Mouse (Mus musculus): ENCODE measurements around the gene Gcnt7. TPM values are rescaled to one million over a fixed set of nuclear protein-coding genes. Genes with fewer than 3 reads are reported as not detected.

Gcnt7 gene
- polyA plus RNA-seq (2014; fragmentation: Nextera tagmentation; extraction: Ambion mirVana), result 0.61 and 0.71 TPM in 2 replicates

DNA sequence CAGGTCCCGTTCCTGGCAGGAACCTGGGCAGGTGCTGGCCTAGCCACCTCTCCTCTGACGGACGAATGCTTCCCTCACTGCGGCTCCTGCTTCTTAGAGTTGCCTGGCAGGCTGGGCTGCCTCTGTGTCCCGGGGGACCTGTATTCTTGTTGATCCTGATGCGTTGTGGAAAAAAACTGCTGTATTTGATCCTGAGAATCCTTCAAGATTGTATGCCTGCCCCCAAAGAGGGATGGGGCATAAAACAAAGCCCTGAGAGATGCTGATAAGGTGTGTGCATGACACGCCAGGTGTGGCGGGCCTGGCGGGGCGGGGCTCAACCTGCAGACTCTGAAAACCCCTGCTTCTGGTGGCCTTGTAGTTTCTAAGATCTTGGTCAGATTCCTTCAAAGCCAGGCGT, at the start of gene Gcnt7:
Gcnt7 (minus strand) TSS at position 101 of the 400 bp plus-strand sequence.
- WGBS, result 85% methylated on average over 11 of the region's 11 CpGs
- Histone ChIP-seq H3K9me3 (ENCODE audit: control insufficient read depth, low read length) (no peaks in the 10 kb centered on the region), H3K27ac (replicated peaks in 1 of 2; ENCODE audit: control insufficient read depth in 1 of 2, insufficient read depth in 1 of 2, low read depth in 2 of 2, low read length in 2 of 2) (no peak within 1 kb of the TSS)

DNA sequence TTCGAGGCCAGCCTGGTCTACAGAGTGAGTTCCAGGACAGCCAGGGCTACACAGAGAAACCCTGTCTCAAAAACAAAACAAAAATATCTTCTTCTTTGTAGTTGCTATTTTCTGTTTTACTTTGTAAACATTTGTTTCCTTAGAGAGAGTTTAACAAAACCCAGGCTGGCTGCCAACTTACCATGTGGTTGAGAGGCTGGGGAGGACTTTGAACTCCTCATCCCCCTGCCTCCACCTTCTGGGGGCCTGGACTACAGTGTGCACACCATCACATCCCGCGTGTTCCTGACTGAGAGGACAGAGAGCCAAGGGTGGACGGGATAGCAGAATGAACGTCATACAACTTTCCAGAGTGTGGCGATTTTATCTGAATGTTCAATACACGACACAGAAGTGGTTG, 47.7 kb upstream of the Gcnt7 start:
- Histone ChIP-seq H3K4me2 (ENCODE audit: low read length) (no peak overlapping the region), H3K9me3 (ENCODE audit: control insufficient read depth, low read length) (no peaks in the 10 kb centered on the region), H3K27me3 (ENCODE audit: control insufficient read depth, insufficient read depth, low read length) (no peaks in the 10 kb centered on the region), H3K9ac (ENCODE audit: low read length) (no peak overlapping the region), H3K36me3 (ENCODE audit: control insufficient read depth, insufficient read depth, low read length) (no peaks in the 10 kb centered on the region), H3K4me1 (ENCODE audit: control insufficient read depth in 2 of 2, insufficient read depth in 2 of 2, low read length in 2 of 2) (no peaks in the 10 kb centered on the region), H3K4me3 (ENCODE audit: control insufficient read depth in 1 of 2, insufficient read depth in 1 of 2, low read depth in 1 of 2, low read length in 2 of 2) (no peak overlapping the region), H3K27ac (replicated peaks in 1 of 2; ENCODE audit: control insufficient read depth in 1 of 2, insufficient read depth in 1 of 2, low read depth in 2 of 2, low read length in 2 of 2) (no peak overlapping the region)
- 80% methylated on average over 7 of the region's 7 CpGs for WGBS
- ATAC-seq (ENCODE audit: insufficient number of reproducible peaks, insufficient read depth, low FRiP score, low read depth), result no peak

More for the DNA sequence above, at the start of gene Gcnt7:
- peaks cover 53% of the 10 kb centered on the region for H3K36me3 ChIP-seq (ENCODE audit: control insufficient read depth, insufficient read depth, low read length)
- H3K4me3 ChIP-seq (ENCODE audit: control insufficient read depth in 1 of 2, insufficient read depth in 1 of 2, low read depth in 1 of 2, low read length in 2 of 2), result no peak within 1 kb of the TSS
- no peak within 1 kb of the TSS for H3K4me2 ChIP-seq (ENCODE audit: low read length)
- no peaks in the 10 kb centered on the region for H3K27me3 ChIP-seq (ENCODE audit: control insufficient read depth, insufficient read depth, low read length)
- no peak for ATAC-seq (ENCODE audit: insufficient number of reproducible peaks, insufficient read depth, low FRiP score, low read depth)
- peaks cover 3 to 6% of the 10 kb centered on the region in 2 experiments; a peak in 2 of 4 replicates for H3K4me1 ChIP-seq (ENCODE audit: control insufficient read depth in 2 of 2, insufficient read depth in 2 of 2, low read length in 2 of 2)
- no peak within 1 kb of the TSS for H3K9ac ChIP-seq (ENCODE audit: low read length)

DNA sequence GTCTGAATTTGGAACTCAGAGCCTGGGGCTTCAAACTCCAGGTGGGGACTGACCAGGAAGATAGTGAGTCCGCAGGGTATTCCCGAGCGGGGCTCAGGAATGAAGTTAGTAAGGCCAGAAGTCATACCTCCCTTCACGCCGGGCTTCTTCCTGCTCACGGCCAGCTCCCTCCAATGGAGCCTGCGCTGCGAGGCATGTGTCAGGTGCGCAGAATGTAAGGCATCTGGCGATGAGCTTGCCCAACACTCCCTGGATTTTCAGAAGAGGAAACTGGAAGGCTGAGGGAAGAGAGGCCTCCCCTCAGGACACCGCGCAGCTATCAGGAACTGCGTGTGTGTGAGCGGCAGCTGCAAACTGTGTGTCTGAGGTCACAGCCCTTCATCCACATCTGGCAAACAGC, 43.8 kb upstream of the Gcnt7 start:
- WGBS, result 50% methylated on average over 14 of the region's 14 CpGs
- no peaks in the 10 kb centered on the region for H3K4me1 ChIP-seq (ENCODE audit: control insufficient read depth in 2 of 2, insufficient read depth in 2 of 2, low read length in 2 of 2)
- H3K36me3 ChIP-seq (ENCODE audit: control insufficient read depth, insufficient read depth, low read length), result no peaks in the 10 kb centered on the region
- H3K9ac ChIP-seq (ENCODE audit: low read length), result no peak overlapping the region
- ATAC-seq (ENCODE audit: insufficient number of reproducible peaks, insufficient read depth, low FRiP score, low read depth), result no peak
- no peaks in the 10 kb centered on the region for H3K9me3 ChIP-seq (ENCODE audit: control insufficient read depth, low read length)
- no peak overlapping the region for H3K4me2 ChIP-seq (ENCODE audit: low read length)
- no peak overlapping the region for H3K27ac ChIP-seq (replicated peaks in 1 of 2; ENCODE audit: control insufficient read depth in 1 of 2, insufficient read depth in 1 of 2, low read depth in 2 of 2, low read length in 2 of 2)
- no peaks in the 10 kb centered on the region for H3K27me3 ChIP-seq (ENCODE audit: control insufficient read depth, insufficient read depth, low read length)
- no peak overlapping the region for H3K4me3 ChIP-seq (ENCODE audit: control insufficient read depth in 1 of 2, insufficient read depth in 1 of 2, low read depth in 1 of 2, low read length in 2 of 2)

DNA sequence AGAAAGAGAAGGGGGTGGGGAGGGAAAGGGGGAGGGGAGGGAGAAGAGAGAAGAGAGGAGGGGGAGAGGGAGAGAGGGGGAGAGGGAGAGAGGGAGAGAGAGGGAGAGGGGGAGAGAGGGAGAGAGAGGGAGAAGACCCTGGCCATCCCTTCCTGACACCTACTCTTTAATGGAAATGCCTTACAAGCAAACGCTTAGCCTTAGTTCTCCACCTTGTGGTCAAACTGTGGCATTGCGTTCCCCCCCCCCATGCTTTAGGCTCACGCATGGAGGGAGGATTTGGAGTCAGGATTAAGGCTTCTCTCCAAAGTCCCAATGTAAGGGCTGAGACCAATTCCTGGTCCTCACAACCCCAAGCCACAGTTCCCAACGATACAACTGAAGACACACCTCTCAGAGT, 42.9 kb upstream of the Gcnt7 start:
- WGBS, result 3% methylated on average over 4 of the region's 4 CpGs
- ATAC-seq (ENCODE audit: insufficient number of reproducible peaks, insufficient read depth, low FRiP score, low read depth), result no peak
- H3K4me1 ChIP-seq (ENCODE audit: control insufficient read depth in 2 of 2, insufficient read depth in 2 of 2, low read length in 2 of 2), result no peaks in the 10 kb centered on the region
- no peak overlapping the region for H3K27ac ChIP-seq (replicated peaks in 1 of 2; ENCODE audit: control insufficient read depth in 1 of 2, insufficient read depth in 1 of 2, low read depth in 2 of 2, low read length in 2 of 2)
- no peak overlapping the region for H3K9ac ChIP-seq (ENCODE audit: low read length)
- H3K36me3 ChIP-seq (ENCODE audit: control insufficient read depth, insufficient read depth, low read length), result no peaks in the 10 kb centered on the region
- no peaks in the 10 kb centered on the region for H3K9me3 ChIP-seq (ENCODE audit: control insufficient read depth, low read length)
- H3K4me3 ChIP-seq (ENCODE audit: control insufficient read depth in 1 of 2, insufficient read depth in 1 of 2, low read depth in 1 of 2, low read length in 2 of 2), result no peak overlapping the region
- no peak overlapping the region for H3K4me2 ChIP-seq (ENCODE audit: low read length)
- H3K27me3 ChIP-seq (ENCODE audit: control insufficient read depth, insufficient read depth, low read length), result no peaks in the 10 kb centered on the region

DNA sequence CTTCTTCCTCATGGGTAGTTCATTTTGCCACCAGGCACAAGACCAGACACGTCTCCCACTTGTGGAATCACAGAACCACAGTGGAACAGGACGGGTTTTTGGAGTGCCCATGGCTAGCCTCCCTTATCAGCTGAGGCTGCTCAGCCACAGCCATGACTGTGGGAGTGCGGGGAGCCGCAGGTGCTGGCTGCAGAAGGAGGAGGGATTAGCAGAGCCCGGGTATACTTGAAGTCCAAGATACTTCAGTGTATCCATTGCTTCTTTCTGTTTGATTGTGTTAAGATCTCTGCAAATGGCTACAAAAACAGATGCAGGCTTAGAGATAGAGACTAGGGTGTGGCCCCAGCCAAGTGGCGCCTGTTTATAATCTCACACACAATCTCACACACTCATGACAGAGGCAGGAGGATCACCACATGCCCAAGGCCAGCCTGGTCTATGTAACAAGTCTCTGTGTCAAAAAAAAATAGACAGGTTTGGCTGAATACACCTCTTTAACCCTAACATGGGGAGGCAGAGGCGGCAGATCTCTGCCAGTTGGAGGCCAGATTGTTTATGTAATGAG, 42.4 kb upstream of the Gcnt7 start:
- no peaks in the 10 kb centered on the region for H3K4me1 ChIP-seq (ENCODE audit: control insufficient read depth in 2 of 2, insufficient read depth in 2 of 2, low read length in 2 of 2)
- no peak for ATAC-seq (ENCODE audit: insufficient number of reproducible peaks, insufficient read depth, low FRiP score, low read depth)
- no peak overlapping the region for H3K27ac ChIP-seq (replicated peaks in 1 of 2; ENCODE audit: control insufficient read depth in 1 of 2, insufficient read depth in 1 of 2, low read depth in 2 of 2, low read length in 2 of 2)
- no peak overlapping the region for H3K4me3 ChIP-seq (ENCODE audit: control insufficient read depth in 1 of 2, insufficient read depth in 1 of 2, low read depth in 1 of 2, low read length in 2 of 2)
- H3K9ac ChIP-seq (ENCODE audit: low read length), result no peak overlapping the region
- H3K36me3 ChIP-seq (ENCODE audit: control insufficient read depth, insufficient read depth, low read length), result no peaks in the 10 kb centered on the region
- no peak overlapping the region for H3K4me2 ChIP-seq (ENCODE audit: low read length)
- H3K9me3 ChIP-seq (ENCODE audit: control insufficient read depth, low read length), result no peaks in the 10 kb centered on the region
- 31% methylated on average over 7 of the region's 7 CpGs for WGBS
- H3K27me3 ChIP-seq (ENCODE audit: control insufficient read depth, insufficient read depth, low read length), result no peaks in the 10 kb centered on the region

DNA sequence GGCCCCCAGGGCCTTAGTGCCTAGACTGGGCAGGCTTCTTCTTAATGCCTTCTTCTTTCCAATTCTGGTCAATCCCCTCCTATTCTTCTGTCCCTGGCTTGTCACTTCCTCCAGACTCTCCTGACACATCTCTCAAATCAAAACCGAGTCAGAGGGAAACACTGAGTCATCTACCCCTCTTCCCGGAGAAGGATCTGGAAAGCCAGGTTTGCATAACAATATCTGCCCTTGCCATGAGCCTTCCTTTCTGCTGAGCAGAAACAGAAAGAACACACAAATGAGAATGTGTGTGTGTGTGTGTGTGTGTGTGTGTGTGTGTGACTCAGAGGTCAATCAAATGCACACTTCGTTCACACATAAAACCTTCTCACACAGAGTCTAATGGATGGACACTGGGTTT, 40.4 kb upstream of the Gcnt7 start:
- no peaks in the 10 kb centered on the region for H3K9me3 ChIP-seq (ENCODE audit: control insufficient read depth, low read length)
- WGBS, result 34% methylated on average over 3 of the region's 3 CpGs

DNA sequence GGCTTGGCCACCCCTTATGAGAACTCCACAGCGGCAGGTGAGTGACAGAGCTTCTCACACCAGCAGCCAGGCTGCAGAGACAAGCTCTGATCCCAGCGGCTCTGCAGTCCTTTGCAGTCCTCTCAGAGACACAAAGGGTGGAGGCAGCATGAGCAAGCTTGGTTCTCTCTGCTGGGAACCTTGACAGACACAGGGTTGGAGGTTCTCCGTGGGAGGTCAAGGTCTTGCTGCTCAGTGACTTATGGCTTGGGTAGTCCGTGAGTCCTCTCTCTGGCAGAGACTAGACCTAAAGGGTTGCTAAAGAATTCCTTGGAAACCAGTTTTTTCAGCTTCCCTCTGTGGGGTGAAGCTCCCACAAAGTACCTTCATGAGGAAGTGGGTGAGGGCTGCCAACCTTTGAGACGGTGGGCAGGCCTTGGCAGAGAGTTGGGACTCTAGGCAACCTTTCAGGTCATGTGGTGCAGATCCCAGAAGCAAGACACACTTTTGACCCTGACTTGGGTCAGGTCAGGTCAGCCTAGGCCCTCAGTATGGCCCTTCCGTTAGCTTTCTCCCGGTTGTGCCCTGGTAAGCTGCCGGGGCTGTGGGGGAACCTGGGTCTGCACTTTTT, 38.4 kb upstream of the Gcnt7 start:
- WGBS, result 76% methylated on average over 8 of the region's 8 CpGs
- Histone ChIP-seq H3K4me3 (ENCODE audit: control insufficient read depth in 1 of 2, insufficient read depth in 1 of 2, low read depth in 1 of 2, low read length in 2 of 2) (no peak overlapping the region), H3K27ac (replicated peaks in 1 of 2; ENCODE audit: control insufficient read depth in 1 of 2, insufficient read depth in 1 of 2, low read depth in 2 of 2, low read length in 2 of 2) (no peak overlapping the region), H3K4me1 (ENCODE audit: control insufficient read depth in 2 of 2, insufficient read depth in 2 of 2, low read length in 2 of 2) (no peaks in the 10 kb centered on the region), H3K27me3 (ENCODE audit: control insufficient read depth, insufficient read depth, low read length) (no peaks in the 10 kb centered on the region), H3K9me3 (ENCODE audit: control insufficient read depth, low read length) (no peaks in the 10 kb centered on the region), H3K36me3 (ENCODE audit: control insufficient read depth, insufficient read depth, low read length) (no peaks in the 10 kb centered on the region), H3K4me2 (ENCODE audit: low read length) (no peak overlapping the region), H3K9ac (ENCODE audit: low read length) (no peak overlapping the region)
- ATAC-seq (ENCODE audit: insufficient number of reproducible peaks, insufficient read depth, low FRiP score, low read depth), result no peak

More for the DNA sequence above, 40.4 kb upstream of the Gcnt7 start:
- Histone ChIP-seq H3K27ac (replicated peaks in 1 of 2; ENCODE audit: control insufficient read depth in 1 of 2, insufficient read depth in 1 of 2, low read depth in 2 of 2, low read length in 2 of 2) (no peak overlapping the region), H3K4me2 (ENCODE audit: low read length) (no peak overlapping the region), H3K9ac (ENCODE audit: low read length) (no peak overlapping the region), H3K4me1 (ENCODE audit: control insufficient read depth in 2 of 2, insufficient read depth in 2 of 2, low read length in 2 of 2) (no peaks in the 10 kb centered on the region), H3K4me3 (ENCODE audit: control insufficient read depth in 1 of 2, insufficient read depth in 1 of 2, low read depth in 1 of 2, low read length in 2 of 2) (no peak overlapping the region), H3K27me3 (ENCODE audit: control insufficient read depth, insufficient read depth, low read length) (no peaks in the 10 kb centered on the region), H3K36me3 (ENCODE audit: control insufficient read depth, insufficient read depth, low read length) (no peaks in the 10 kb centered on the region)
- no peak for ATAC-seq (ENCODE audit: insufficient number of reproducible peaks, insufficient read depth, low FRiP score, low read depth)
